In the genomic region with DNA sequence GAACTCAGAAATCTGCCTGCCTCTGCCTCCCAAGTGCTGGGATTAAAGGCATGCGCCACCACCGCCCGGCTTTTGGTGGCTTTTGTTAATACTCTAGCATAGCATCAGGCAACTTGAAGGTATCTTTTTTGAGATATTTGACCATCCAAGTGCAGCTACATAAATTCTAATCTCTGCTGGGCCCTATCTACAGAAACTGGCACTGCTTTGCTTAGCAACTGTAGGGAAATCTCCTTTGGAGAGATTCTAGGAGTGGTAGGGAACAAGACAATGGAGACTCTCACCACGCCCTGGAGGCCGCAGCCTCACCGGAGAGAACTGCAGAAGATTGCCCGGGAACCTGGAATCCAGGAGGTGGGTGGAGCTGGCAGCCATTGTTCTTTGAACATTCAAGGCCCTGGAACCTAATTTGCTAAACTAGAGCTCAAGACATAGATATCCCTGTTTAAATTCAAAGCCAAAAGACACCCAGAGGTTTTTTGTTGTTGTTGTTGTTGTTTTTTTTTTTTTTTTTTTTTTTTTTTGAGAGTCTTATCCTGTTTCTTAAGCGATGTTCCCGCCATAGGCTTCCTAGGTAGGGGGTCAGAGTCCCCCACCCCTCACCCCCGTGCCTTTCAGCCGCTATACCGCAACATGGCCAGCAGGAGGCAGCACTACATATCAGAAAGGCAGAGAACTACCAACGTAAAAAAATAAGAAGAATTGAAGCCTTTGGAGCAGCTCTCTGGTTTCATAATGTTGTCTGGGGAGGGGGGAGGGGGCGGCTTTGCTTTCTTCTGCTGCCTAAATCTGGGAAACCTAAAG, we compare ENCODE assay signal across 8 mouse cellular contexts. TPM values are rescaled to one million over a fixed set of nuclear protein-coding genes. Genes with fewer than 3 reads are reported as not detected.
DNase-seq lines count a peak whose midpoint lies in the region; ATAC-seq and TF ChIP-seq lines count a peak whose summit lies in the region.

No protein-coding gene starts in this region.

- no peak for TF ChIP-seq EP300 in stomach, postnatal 0 days (optimal IDR thresholded peaks at IDR 0.05)

- 41% methylated on average over 14 of the region's 14 CpGs for WGBS in midbrain, embryonic 11.5 days
- WGBS in midbrain, embryonic 16.5 days = 39% methylated on average over 14 of the region's 14 CpGs
- WGBS in liver, embryonic 12.5 days (ENCODE audit: insufficient replicate concordance) = 36% methylated on average over 14 of the region's 14 CpGs
- WGBS in stomach, postnatal 0 days = 46% methylated on average over 14 of the region's 14 CpGs

- no peaks in the 10 kb centered on the region for H3K4me1 ChIP-seq in midbrain, embryonic 11.5 days (ENCODE audit: control insufficient read depth, insufficient read depth, low read length)
- no peaks in the 10 kb centered on the region for H3K4me1 ChIP-seq in midbrain, embryonic 16.5 days (ENCODE audit: control insufficient read depth, insufficient read depth, low read length)
- peaks cover 8% of the 10 kb centered on the region; the same call in 1 of the 2 replicates for H3K4me1 ChIP-seq in liver, embryonic 12.5 days
- no peaks in the 10 kb centered on the region for H3K4me1 ChIP-seq in stomach, postnatal 0 days (replicated peaks; ENCODE audit: control insufficient read depth, insufficient read depth)

- H3K9me3 ChIP-seq in midbrain, embryonic 11.5 days (ENCODE audit: control insufficient read depth, low read length) = no peaks in the 10 kb centered on the region
- no peaks in the 10 kb centered on the region for H3K9me3 ChIP-seq in midbrain, embryonic 16.5 days (replicated peaks; ENCODE audit: control insufficient read depth, low read length, poor library complexity, severe bottlenecking)
- H3K9me3 ChIP-seq in liver, embryonic 12.5 days (replicated peaks) = no peaks in the 10 kb centered on the region
- H3K9me3 ChIP-seq in stomach, postnatal 0 days (ENCODE audit: control insufficient read depth, low read length) = no peaks in the 10 kb centered on the region

- peak; percentile 76 for TF ChIP-seq CTCF in stomach, postnatal 0 days (IDR thresholded peaks at IDR 0.05; ENCODE audit: low read depth)

- no peak overlapping the region for H3K4me2 ChIP-seq in midbrain, embryonic 11.5 days
- no peak overlapping the region for H3K4me2 ChIP-seq in midbrain, embryonic 16.5 days (ENCODE audit: low read length)
- H3K4me2 ChIP-seq in liver, embryonic 12.5 days = 0 out of 2 replicates have a peak overlapping the region, but pooled peaks have one; percentile 14
- no peak overlapping the region for H3K4me2 ChIP-seq in stomach, postnatal 0 days (replicated peaks; ENCODE audit: low read depth)

- no peak overlapping the region for H3K9ac ChIP-seq in midbrain, embryonic 11.5 days (ENCODE audit: low read length)
- no peak overlapping the region for H3K9ac ChIP-seq in midbrain, embryonic 16.5 days (ENCODE audit: low read depth, low read length)
- no peak overlapping the region for H3K9ac ChIP-seq in liver, embryonic 12.5 days
- no peak overlapping the region for H3K9ac ChIP-seq in stomach, postnatal 0 days (ENCODE audit: low read length)

- ATAC-seq in midbrain, embryonic 11.5 days (ENCODE audit: low FRiP score) = no peak
- ATAC-seq in midbrain, embryonic 16.5 days = no peak
- peak; percentile 49 for ATAC-seq in granulocyte monocyte progenitor cell, adult 5-6 weeks (replicated peaks; ENCODE audit: poor library complexity, severe bottlenecking)
- no peak for ATAC-seq in liver, embryonic 12.5 days
- no peak for ATAC-seq in stomach, postnatal 0 days (ENCODE audit: low FRiP score, low TSS enrichment)
- ATAC-seq in erythroblast, adult 5-6 weeks (replicated peaks; ENCODE audit: low FRiP score, poor library complexity, severe bottlenecking) = no peak

- DNase-seq in adrenal gland, postnatal 14 days = peak; percentile 58
- DNase-seq in adrenal gland, postnatal 4 days (ENCODE audit: low spot score in 2 of 2) = no peak
- DNase-seq in midbrain, embryonic 11.5 days (ENCODE audit: low spot score, missing footprints) = peak; percentile 85
- peak; percentile 42 for DNase-seq in stomach, postnatal 0 days (ENCODE audit: low spot score)

- H3K4me3 ChIP-seq in midbrain, embryonic 11.5 days (ENCODE audit: low read depth, low read length) = no peak overlapping the region
- no peak overlapping the region for H3K4me3 ChIP-seq in midbrain, embryonic 16.5 days (ENCODE audit: low read depth, low read length)
- H3K4me3 ChIP-seq in liver, embryonic 12.5 days = no peak overlapping the region
- no peak overlapping the region for H3K4me3 ChIP-seq in stomach, postnatal 0 days (ENCODE audit: low read depth, low read length)

- H3K36me3 ChIP-seq in midbrain, embryonic 11.5 days (ENCODE audit: control insufficient read depth, insufficient read depth, low read length) = no peaks in the 10 kb centered on the region
- no peaks in the 10 kb centered on the region for H3K36me3 ChIP-seq in midbrain, embryonic 16.5 days (ENCODE audit: control insufficient read depth, insufficient read depth, low read length)
- no peaks in the 10 kb centered on the region for H3K36me3 ChIP-seq in liver, embryonic 12.5 days
- no peaks in the 10 kb centered on the region for H3K36me3 ChIP-seq in stomach, postnatal 0 days (ENCODE audit: control insufficient read depth, insufficient read depth, low read length)

- no peak overlapping the region for H3K27ac ChIP-seq in midbrain, embryonic 11.5 days (ENCODE audit: low read depth, low read length)
- no peak overlapping the region for H3K27ac ChIP-seq in midbrain, embryonic 16.5 days (ENCODE audit: low read length)
- H3K27ac ChIP-seq in liver, embryonic 12.5 days = no peak overlapping the region
- no peak overlapping the region for H3K27ac ChIP-seq in stomach, postnatal 0 days (replicated peaks)

- H3K27me3 ChIP-seq in midbrain, embryonic 11.5 days (ENCODE audit: control insufficient read depth, insufficient read depth, low read length) = no peaks in the 10 kb centered on the region
- H3K27me3 ChIP-seq in midbrain, embryonic 16.5 days (ENCODE audit: control insufficient read depth, insufficient read depth, low read depth, low read length) = no peaks in the 10 kb centered on the region
- no peaks in the 10 kb centered on the region for H3K27me3 ChIP-seq in liver, embryonic 12.5 days (replicated peaks)
- no peaks in the 10 kb centered on the region for H3K27me3 ChIP-seq in stomach, postnatal 0 days (ENCODE audit: control insufficient read depth, insufficient read depth, low read length)

RNA-seq across cellular contexts. Expression of gene Epcam, which starts 34.1 kb away (rescaled TPM):
- 0.41 TPM in 1 of 2 replicates, not detected in the other for total RNA-seq in adrenal gland, postnatal 14 days (2021)
- total RNA-seq in adrenal gland, postnatal 4 days (2021) = 10 to 100 TPM in 1 of 2 experiments, under 1 TPM in 1; 0.79 to 22.1 TPM
- 7.1 and 9.0 TPM in 2 replicates for polyA plus RNA-seq in midbrain, embryonic 11.5 days (2014; fragmentation: Nextera tagmentation; extraction: Ambion mirVana)
- polyA plus RNA-seq in midbrain, embryonic 16.5 days (2015; fragmentation: Nextera tagmentation; extraction: Ambion mirVana) = 3.3 and 4.1 TPM in 2 replicates
- total RNA-seq in granulocyte monocyte progenitor cell, adult 5-6 weeks (2014; fragmentation: Nextera tagmentation) = not detected in 2 replicates
- total RNA-seq in granulocyte monocyte progenitor cell, adult 5-6 weeks (2017) = 0.15 and 0.26 TPM in 2 replicates
- 2.3 and 3.2 TPM in 2 replicates for polyA plus RNA-seq in liver, embryonic 12.5 days (2016; fragmentation: Nextera tagmentation; extraction: Ambion mirVana)
- 308 and 316 TPM in 2 replicates for polyA plus RNA-seq in stomach, postnatal 0 days (2015; fragmentation: Nextera tagmentation; extraction: Ambion mirVana)
- 0.84 TPM in 1 of 2 replicates, not detected in the other for total RNA-seq in erythroblast, adult 5-6 weeks (2015; ENCODE audit: low replicate concordance)
- not detected in 2 replicates for total RNA-seq in erythroblast, adult 5-6 weeks (2017; ENCODE audit: low replicate concordance)

Comparison
In these comparisons a context has a peak if more than half of its experiments do, and no peak if none do; other contexts are left out.
1. DNase-seq: peak in adrenal gland, postnatal 14 days (single experiment), midbrain, embryonic 11.5 days (single experiment) and stomach, postnatal 0 days (single experiment); none in adrenal gland, postnatal 4 days (0 of 2).